Mouse (Mus musculus) G1E-ER4 (cell line): ENCODE results near the gene Laptm5. TPM values are rescaled to one million over a fixed set of nuclear protein-coding genes. Genes with fewer than 3 reads are reported as not detected.

Experiments used
- GATA1 ChIP-seq: IDR thresholded peaks from one replicate; pipeline ENCODE4 v1.8.0; 2012; ENCODE audit warnings: low read length, inconsistent platforms
- polyA plus RNA-seq: library from polyadenylated mRNA; stranded (reverse); fragments of >175 nt; gene quantifications from 2 replicates; pipeline ENCODE4 v1.2.3, GENCODE M21; 2012

The Laptm5 gene
- polyA plus RNA-seq, 1 experiment = 193 TPM

DNA sequence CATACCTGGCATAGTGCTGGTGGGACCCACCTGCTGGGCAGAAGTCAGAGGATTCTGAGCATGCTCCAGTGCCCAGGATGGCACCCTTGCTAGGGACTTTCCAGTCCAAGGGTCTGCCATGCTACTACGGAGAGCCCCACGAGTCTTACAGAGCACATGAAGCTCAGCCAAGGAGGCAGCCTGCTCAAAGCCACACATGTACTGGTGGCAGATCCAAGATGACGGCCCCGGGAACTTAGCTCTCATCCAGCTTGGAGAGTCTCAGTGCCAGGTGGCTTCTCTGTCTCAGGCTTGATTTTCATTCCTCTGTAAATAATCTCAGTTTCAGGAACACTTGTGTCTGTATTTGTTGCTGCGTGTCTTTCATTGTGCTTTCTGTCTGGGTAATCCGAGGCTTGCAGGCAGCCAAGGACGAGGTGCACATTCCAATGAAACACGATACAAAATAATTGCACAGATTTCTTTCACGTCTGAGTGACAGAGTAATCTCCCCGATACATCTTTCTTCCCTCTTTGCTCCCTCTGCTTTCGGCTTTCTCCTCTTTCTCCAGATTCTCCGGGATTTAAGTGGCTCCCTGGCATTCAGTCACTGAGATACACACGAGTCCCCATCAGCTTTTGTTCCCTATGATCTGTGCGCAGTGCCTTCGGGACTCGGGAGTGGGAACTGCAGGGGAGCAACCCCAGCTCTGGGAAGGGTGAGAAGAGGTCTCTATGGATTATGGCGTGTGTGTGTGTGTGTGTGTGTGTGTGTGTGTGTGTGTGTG lies 71.7 kb downstream of the Laptm5 start:
- no peak for TF ChIP-seq GATA1

Other genes with a start within 250 kb of the Laptm5 start
- 34.2 and 45.2 TPM in 2 replicates for gene Pum1, start 249.8 kb upstream of the Laptm5 start, polyA plus RNA-seq
- gene Sdc3, start 120.6 kb upstream of the Laptm5 start, polyA plus RNA-seq = not detected in 2 replicates
- 0.11 and 0.15 TPM in 2 replicates for gene Matn1, start 31.3 kb downstream of the Laptm5 start, polyA plus RNA-seq